Mouse (Mus musculus) midbrain, embryonic 13.5 days (tissue): ENCODE measurements at regions not wholly inside any gene's neighbourhood (a gene's known extent, or its start where the extent isn't known, plus 50 kb on each side); places are given as distances from the start of the nearest gene placed in this dataset.

Experiments used
- ATAC-seq: fragments of 200-750 bp; cut with Nextera tagmentation; 2 replicates; pipeline ENCODE4 v1.8.0; 2017; ENCODE audit warnings: mild to moderate bottlenecking, moderate TSS enrichment, moderate library complexity
- H3K27ac ChIP-seq: fragments of 300-500 bp; sonication (generic); 2 replicates; pipeline ENCODE4 v1.5.1; 2015; ENCODE audit warnings: inconsistent platforms, mild to moderate bottlenecking, moderate library complexity
- H3K27me3 ChIP-seq: fragments of 300-500 bp; sonication (generic); 2 replicates; pipeline ENCODE4 v1.6.1; 2015; ENCODE audit warnings: mild to moderate bottlenecking, inconsistent platforms
- H3K36me3 ChIP-seq: fragments of 300-500 bp; sonication (generic); 2 replicates; pipeline ENCODE4 v1.6.1; 2015; ENCODE audit warnings: mild to moderate bottlenecking, inconsistent platforms
- H3K4me1 ChIP-seq: fragments of 300-500 bp; sonication (generic); replicated peaks from 2 replicates; pipeline ENCODE4 v1.6.1; 2015; ENCODE audit warnings: inconsistent platforms
- H3K4me2 ChIP-seq: fragments of 300-500 bp; sonication (generic); replicated peaks from 2 replicates; pipeline ENCODE4 v1.6.1; 2015; ENCODE audit warnings: moderate library complexity, mild to moderate bottlenecking, inconsistent platforms
- H3K4me3 ChIP-seq: fragments of 300-500 bp; sonication (generic); replicated peaks from 2 replicates; pipeline ENCODE4 v1.5.1; 2015; ENCODE audit warnings: mild to moderate bottlenecking, inconsistent platforms
- H3K9ac ChIP-seq: fragments of 300-500 bp; sonication (generic); replicated peaks from 2 replicates; pipeline ENCODE4 v1.6.1; 2015; ENCODE audit warnings: mild to moderate bottlenecking, inconsistent platforms
- H3K9me3 ChIP-seq: fragments of 300-500 bp; sonication (generic); 2 replicates; pipeline ENCODE4 v1.6.1; 2016; ENCODE audit warnings: mild to moderate bottlenecking, inconsistent platforms
- WGBS: fragments of 180-500 bp; shearing (Covaris S2); methylation state at CpG from one replicate; pipeline ENCODE4 v1.1.7; 2015; 5-methylcytosine and 5-hydroxymethylcytosine counted together

- H3K4me1 ChIP-seq, result no peaks in the 10 kb centered on the region
- no peak overlapping the region for H3K4me2 ChIP-seq
- no peak overlapping the region for H3K9ac ChIP-seq
- H3K36me3 ChIP-seq, result no peaks in the 10 kb centered on the region
- no peak overlapping the region for H3K27ac ChIP-seq
- WGBS, result 89% methylated on average over 8 of the region's 8 CpGs
- H3K9me3 ChIP-seq, result no peaks in the 10 kb centered on the region
- no peaks in the 10 kb centered on the region for H3K27me3 ChIP-seq
- H3K4me3 ChIP-seq, result no peak overlapping the region
- ATAC-seq, result no peak
These were observed 189.7 kb upstream of the Zfp507 start for GRCm38 (mm10) chr7:35992511-35992910.

DNA sequence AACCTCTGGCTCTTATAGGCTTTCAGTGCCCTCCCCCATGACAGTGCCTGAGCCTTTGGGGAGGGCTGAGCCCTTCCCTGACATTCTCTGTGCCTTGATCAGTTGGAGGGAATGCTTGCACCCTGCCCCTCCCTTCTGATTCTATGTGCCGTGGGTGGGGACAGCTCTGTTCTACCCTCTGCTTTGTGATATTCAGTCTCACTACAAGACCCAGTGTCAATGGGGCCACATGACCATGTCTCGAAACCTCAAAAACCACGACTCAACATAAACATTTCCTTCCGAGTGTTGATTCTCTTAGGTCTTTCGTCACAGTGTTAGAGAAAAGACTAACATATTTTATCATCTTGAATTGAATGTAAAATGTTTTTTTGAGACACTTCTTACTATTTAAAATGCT, 188.3 kb upstream of the Zfp507 start:
- no peak for ATAC-seq
- Histone ChIP-seq H3K4me3 (no peak overlapping the region), H3K4me2 (no peak overlapping the region), H3K9me3 (peaks cover 4% of the 10 kb centered on the region; the same call in 1 of the 2 replicates), H3K36me3 (no peaks in the 10 kb centered on the region), H3K4me1 (no peaks in the 10 kb centered on the region), H3K27ac (no peak overlapping the region), H3K9ac (no peak overlapping the region), H3K27me3 (no peaks in the 10 kb centered on the region)
- 93% methylated on average over 5 of the region's 5 CpGs for WGBS

- Histone ChIP-seq H3K4me3 (no peak overlapping the region), H3K9ac (no peak overlapping the region), H3K4me2 (no peak overlapping the region), H3K9me3 (peaks cover 4% of the 10 kb centered on the region; the same call in 1 of the 2 replicates), H3K36me3 (no peaks in the 10 kb centered on the region), H3K27me3 (no peaks in the 10 kb centered on the region), H3K27ac (no peak overlapping the region), H3K4me1 (no peaks in the 10 kb centered on the region)
- WGBS, result 91% methylated on average over 8 of the region's 8 CpGs
- ATAC-seq, result no peak
These were observed 186.7 kb upstream of the Zfp507 start for GRCm38 (mm10) chr7:35989456-35989855.

DNA sequence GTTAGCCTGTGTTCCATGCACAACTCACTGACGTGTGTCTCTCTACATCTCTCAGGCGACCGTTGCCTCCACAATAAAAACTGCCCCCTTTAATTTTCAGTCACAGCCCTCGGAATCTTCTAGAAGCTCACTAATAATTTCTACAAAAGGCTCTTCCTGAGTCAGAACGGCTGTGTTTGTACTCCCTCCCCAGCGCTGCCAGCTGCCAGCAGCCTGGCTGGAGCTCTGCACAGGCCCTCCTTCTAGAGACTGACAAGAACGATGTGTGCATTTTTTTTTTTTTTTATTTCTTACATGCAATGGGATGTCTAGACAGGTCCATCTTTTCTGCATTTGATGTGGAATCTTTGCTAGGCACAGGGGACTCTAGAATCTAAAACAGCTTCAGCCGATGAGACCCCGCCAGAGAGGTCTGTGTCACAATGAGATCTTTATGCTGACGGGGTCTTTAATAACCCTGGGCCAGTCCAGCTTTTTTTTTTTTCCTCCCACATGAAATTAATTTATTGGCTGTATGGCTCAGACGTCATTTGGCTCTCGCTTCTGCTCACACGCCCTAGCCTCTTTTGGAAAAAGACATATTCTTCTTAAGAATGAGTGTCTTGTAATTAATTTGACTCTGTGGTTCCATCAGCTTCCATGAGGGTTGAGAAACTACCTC, 185.8 kb upstream of the Zfp507 start:
- no peak overlapping the region for H3K4me2 ChIP-seq
- H3K9ac ChIP-seq, result no peak overlapping the region
- no peaks in the 10 kb centered on the region for H3K36me3 ChIP-seq
- ATAC-seq, result no peak
- no peaks in the 10 kb centered on the region for H3K27me3 ChIP-seq
- WGBS, result 81% methylated on average over 13 of the region's 13 CpGs
- H3K4me3 ChIP-seq, result no peak overlapping the region
- no peak overlapping the region for H3K27ac ChIP-seq
- peaks cover 4% of the 10 kb centered on the region; the same call in 1 of the 2 replicates for H3K9me3 ChIP-seq
- no peaks in the 10 kb centered on the region for H3K4me1 ChIP-seq

- H3K9me3 ChIP-seq, result no peaks in the 10 kb centered on the region
- no peak for ATAC-seq
These were observed 175.2 kb upstream of the Zfp507 start for GRCm38 (mm10) chr7:35977986-35978385.

DNA sequence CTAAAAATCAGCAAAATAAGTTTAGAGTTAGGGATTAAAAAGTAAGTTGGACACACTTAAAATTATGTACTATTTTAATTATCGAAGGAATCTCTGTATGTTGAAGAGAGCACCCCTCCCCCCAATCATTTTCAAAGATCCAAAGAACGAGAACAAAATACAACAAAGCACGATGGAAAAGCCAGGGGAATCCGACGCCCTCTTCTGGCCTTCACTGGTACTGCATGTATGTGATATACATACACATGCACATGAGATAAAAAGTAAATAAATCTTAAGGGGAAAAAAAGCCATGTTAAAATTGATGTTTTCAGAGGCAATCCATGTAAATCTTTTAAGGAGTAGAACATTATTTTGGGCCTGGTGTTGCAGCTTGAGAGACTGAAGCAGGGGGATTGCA, 155.9 kb upstream of the Zfp507 start:
- ATAC-seq, result no peak
- Histone ChIP-seq H3K9ac (no peak overlapping the region), H3K4me1 (no peaks in the 10 kb centered on the region), H3K4me2 (no peak overlapping the region), H3K27me3 (no peaks in the 10 kb centered on the region), H3K9me3 (no peaks in the 10 kb centered on the region), H3K4me3 (no peak overlapping the region), H3K27ac (no peak overlapping the region), H3K36me3 (no peaks in the 10 kb centered on the region)
- WGBS, result 18% methylated on average over 5 of the region's 5 CpGs

More at GRCm38 (mm10) chr7:35977986-35978385, 175.2 kb upstream of the Zfp507 start:
- Histone ChIP-seq H3K4me1 (no peaks in the 10 kb centered on the region), H3K4me3 (no peak overlapping the region), H3K9ac (no peak overlapping the region), H3K36me3 (no peaks in the 10 kb centered on the region), H3K27ac (no peak overlapping the region), H3K4me2 (no peak overlapping the region), H3K27me3 (no peaks in the 10 kb centered on the region)
- WGBS, result 94% methylated on average over 9 of the region's 9 CpGs

GRCm38 (mm10) chr7:35958052-35958451, 155.2 kb upstream of the Zfp507 start:
- no peak overlapping the region for H3K9ac ChIP-seq
- H3K27me3 ChIP-seq, result no peaks in the 10 kb centered on the region
- no peak overlapping the region for H3K27ac ChIP-seq
- ATAC-seq, result no peak
- no peaks in the 10 kb centered on the region for H3K4me1 ChIP-seq
- 8% methylated on average over 2 of the region's 2 CpGs for WGBS
- H3K9me3 ChIP-seq, result no peaks in the 10 kb centered on the region
- H3K4me2 ChIP-seq, result no peak overlapping the region
- H3K4me3 ChIP-seq, result no peak overlapping the region
- no peaks in the 10 kb centered on the region for H3K36me3 ChIP-seq

- Histone ChIP-seq H3K9ac (no peak overlapping the region), H3K4me3 (0 out of 2 replicates have a peak overlapping the region, but pooled peaks have one; percentile 17), H3K27me3 (peaks cover 10% of the 10 kb centered on the region; the same call in 1 of the 2 replicates), H3K9me3 (no peaks in the 10 kb centered on the region), H3K36me3 (no peaks in the 10 kb centered on the region), H3K27ac (no peak overlapping the region), H3K4me2 (peak overlapping the region; percentile 51), H3K4me1 (peaks cover 14% of the 10 kb centered on the region)
- ATAC-seq, result peak; percentile 44; the same call in 1 of the 2 replicates
- WGBS, result 9% methylated on average over 6 of the region's 6 CpGs
These were observed 146.0 kb upstream of the Zfp507 start for GRCm38 (mm10) chr7:35948794-35949193.

DNA sequence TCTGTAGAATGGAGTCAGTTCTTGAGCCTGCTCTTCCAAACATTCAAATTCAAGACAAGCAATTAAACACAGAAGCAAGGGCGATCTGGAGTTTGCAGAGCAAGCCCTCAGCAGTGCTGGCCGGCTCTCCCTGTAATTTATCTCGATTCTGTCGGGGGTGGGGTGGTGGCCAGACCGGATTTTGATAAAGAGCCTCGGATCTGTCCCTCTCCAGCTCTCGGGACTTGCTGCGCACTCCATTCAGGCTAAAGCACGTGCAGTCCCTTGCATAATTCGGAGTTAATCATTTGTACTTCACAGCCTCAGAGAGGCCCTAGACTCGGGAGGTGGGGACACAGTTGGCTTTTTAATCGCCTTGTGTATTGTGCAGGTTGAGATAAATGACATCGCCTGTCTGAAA, 145.6 kb upstream of the Zfp507 start:
- Histone ChIP-seq H3K36me3 (no peaks in the 10 kb centered on the region), H3K4me3 (0 out of 2 replicates have a peak overlapping the region, but pooled peaks have one; percentile 17)

GRCm38 (mm10) chr7:35941086-35941485, 138.3 kb upstream of the Zfp507 start:
- no peak overlapping the region for H3K4me2 ChIP-seq
- no peak for ATAC-seq
- 90% methylated on average over 3 of the region's 3 CpGs for WGBS
- no peak overlapping the region for H3K9ac ChIP-seq
- H3K9me3 ChIP-seq, result no peaks in the 10 kb centered on the region
- 0 out of 2 replicates have a peak, but pooled peaks cover under 1% of the 10 kb centered on the region for H3K27me3 ChIP-seq
- no peaks in the 10 kb centered on the region; the same call in 1 of the 2 replicates for H3K4me1 ChIP-seq
- no peak overlapping the region for H3K27ac ChIP-seq
- H3K4me3 ChIP-seq, result no peak overlapping the region
- no peaks in the 10 kb centered on the region for H3K36me3 ChIP-seq

More for the DNA sequence above, 145.6 kb upstream of the Zfp507 start:
- peaks cover 14% of the 10 kb centered on the region for H3K4me1 ChIP-seq
- H3K9me3 ChIP-seq, result no peaks in the 10 kb centered on the region
- ATAC-seq, result peak; percentile 60
- no peak overlapping the region for H3K9ac ChIP-seq
- WGBS, result under 1% methylated on average over 13 of the region's 13 CpGs
- H3K27ac ChIP-seq, result no peak overlapping the region
- peaks cover 10% of the 10 kb centered on the region; the same call in 1 of the 2 replicates for H3K27me3 ChIP-seq
- H3K4me2 ChIP-seq, result peak overlapping the region; percentile 51

DNA sequence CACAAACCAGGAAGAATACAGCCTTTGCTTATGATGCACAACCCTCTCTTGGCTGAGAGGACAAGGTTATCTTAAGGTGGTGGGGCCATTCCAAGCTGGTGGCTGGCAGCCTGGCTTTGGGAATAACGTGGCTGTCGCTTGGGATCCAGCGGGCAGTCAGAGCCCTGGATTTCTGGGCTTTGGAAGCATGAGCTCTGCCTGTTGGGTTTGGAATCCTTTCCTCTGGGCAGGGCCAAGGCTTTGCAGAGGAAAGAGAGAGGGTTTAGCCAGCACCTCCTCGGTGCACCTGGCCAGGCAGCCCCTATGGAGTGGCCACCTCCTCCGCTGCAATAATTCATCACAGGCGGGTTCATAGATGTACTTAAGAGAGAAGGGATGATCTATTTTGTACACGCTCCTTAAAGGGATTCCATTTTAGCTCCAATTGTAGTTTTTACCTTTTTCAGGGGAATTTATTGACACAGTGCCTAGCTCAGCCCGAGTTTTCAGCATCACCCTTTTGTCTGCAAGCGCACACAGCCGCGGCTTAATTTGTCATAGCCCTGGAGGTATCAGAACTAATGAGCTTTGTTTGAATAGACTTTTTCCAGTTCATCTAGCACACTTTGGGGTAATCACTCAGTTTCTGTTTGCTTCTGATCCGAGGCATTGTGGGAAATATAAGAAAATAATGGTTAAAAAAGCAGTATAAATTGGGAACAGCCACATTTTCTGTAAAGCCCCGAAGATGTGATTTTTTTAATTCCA, 135.5 kb upstream of the Zfp507 start:
- Histone ChIP-seq H3K4me2 (no peak overlapping the region), H3K27me3 (no peaks in the 10 kb centered on the region), H3K36me3 (no peaks in the 10 kb centered on the region), H3K4me1 (no peaks in the 10 kb centered on the region; the same call in 1 of the 2 replicates), H3K4me3 (no peak overlapping the region), H3K27ac (no peak overlapping the region), H3K9ac (no peak overlapping the region), H3K9me3 (no peaks in the 10 kb centered on the region)
- WGBS, result 45% methylated on average over 13 of the region's 13 CpGs
- no peak for ATAC-seq

DNA sequence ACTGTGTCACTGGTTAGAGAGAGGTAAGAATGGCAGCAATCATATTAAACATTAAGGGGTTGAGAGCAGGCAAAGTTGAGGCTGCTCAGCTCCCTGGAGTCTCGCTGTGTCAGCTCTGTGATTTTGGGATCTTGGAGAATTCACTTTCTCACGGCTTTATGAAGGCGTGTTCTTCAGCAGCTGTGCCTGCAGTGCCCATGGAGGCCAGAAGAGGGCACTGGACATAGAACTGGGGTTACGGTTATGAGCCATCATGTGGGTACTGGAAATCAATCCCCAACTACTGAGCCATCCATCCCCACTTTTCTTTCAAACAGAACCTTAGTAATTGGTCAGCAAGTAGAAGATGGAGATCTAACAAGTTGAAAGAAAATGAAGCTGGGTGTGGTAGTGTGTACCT, 123.9 kb upstream of the Zfp507 start:
- Histone ChIP-seq H3K4me3 (no peak overlapping the region), H3K36me3 (no peaks in the 10 kb centered on the region), H3K4me2 (no peak overlapping the region), H3K4me1 (peaks cover 8% of the 10 kb centered on the region; the same call in 1 of the 2 replicates), H3K27ac (no peak overlapping the region), H3K9ac (no peak overlapping the region), H3K27me3 (no peaks in the 10 kb centered on the region), H3K9me3 (peaks cover 13% of the 10 kb centered on the region)
- 89% methylated on average over 4 of the region's 4 CpGs for WGBS
- ATAC-seq, result no peak
